ENCODE assay signal across 24 mouse cellular contexts in genomic region chr12:113062201-113062600, GRCm38 (mm10). TPM values are rescaled to one million over a fixed set of nuclear protein-coding genes. Genes with fewer than 3 reads are reported as not detected.
DNase-seq lines count a peak whose midpoint lies in the region; TF ChIP-seq lines count a peak whose summit lies in the region.
"Had no signal": no experiment of that assay in that cellular context is flagged by ENCODE, and none has a peak within 500 bp of the region (broad histone marks: within the 10 kb centered on the region; RNA-seq: fewer than 3 reads in every experiment).

No protein-coding gene starts in this region.

- no peaks in the 10 kb centered on the region for H3K79me2 ChIP-seq in C2C12 (ENCODE audit: control insufficient read depth, insufficient read depth)
- peaks cover 4% of the 10 kb centered on the region for H3K79me2 ChIP-seq in myocyte (ENCODE audit: control insufficient read depth, insufficient read depth)

- H3K9me3 ChIP-seq in ES-Bruce4 (replicated peaks; ENCODE audit: control insufficient read depth, insufficient read depth, low read length, poor library complexity, severe bottlenecking), result no peaks in the 10 kb centered on the region
- H3K9me3 ChIP-seq: forebrain, embryonic 15.5 days; heart, embryonic 15.5 days; hindbrain, embryonic 13.5 days; intestine, embryonic 15.5 days had no signal

- H3K36me3 ChIP-seq in C2C12 (ENCODE audit: control insufficient read depth, insufficient read depth), result peaks cover 64% of the 10 kb centered on the region
- H3K36me3 ChIP-seq in ES-Bruce4 (ENCODE audit: control insufficient read depth, insufficient read depth, low read length, poor library complexity, severe bottlenecking), result no peaks in the 10 kb centered on the region
- peaks cover 35% of the 10 kb centered on the region for H3K36me3 ChIP-seq in myocyte (ENCODE audit: control insufficient read depth, insufficient read depth)

- no peak overlapping the region for H3K9ac ChIP-seq in ES-Bruce4 (ENCODE audit: low read depth, poor library complexity, severe bottlenecking)
- H3K9ac ChIP-seq: forebrain, embryonic 15.5 days; heart, embryonic 15.5 days; hindbrain, embryonic 13.5 days; intestine, embryonic 15.5 days had no signal

- no peak overlapping the region for H3K4me3 ChIP-seq in C2C12 (ENCODE audit: insufficient read depth, poor library complexity, severe bottlenecking)
- no peak overlapping the region for H3K4me3 ChIP-seq in ES-Bruce4 (ENCODE audit: low read depth, low read length)
- H3K4me3 ChIP-seq in myocyte, result no peak overlapping the region
- H3K4me3 ChIP-seq: forebrain, embryonic 15.5 days; heart, adult 2 months; heart, embryonic 15.5 days; hindbrain, embryonic 13.5 days; intestine, embryonic 15.5 days had no signal

- TF ChIP-seq POLR2A in ES-Bruce4 (IDR thresholded peaks at IDR 0.05; ENCODE audit: insufficient read depth, low read length), result no peak
- peak; percentile 38 for TF ChIP-seq POLR2A in myocyte (IDR thresholded peaks at IDR 0.05; ENCODE audit: insufficient read length, low read depth)

- TF ChIP-seq EP300 in ES-Bruce4 (IDR thresholded peaks at IDR 0.05; ENCODE audit: insufficient read depth, low read depth, low read length), result no peak

- H3ac ChIP-seq in C2C12 (ENCODE audit: control insufficient read depth, insufficient read length, low read depth), result no peak overlapping the region
- no peak overlapping the region for H3ac ChIP-seq in myocyte (ENCODE audit: control insufficient read depth, insufficient read length)

- no peaks in the 10 kb centered on the region for H3K79me3 ChIP-seq in C2C12 (ENCODE audit: low read depth)

- DNase-seq in gastrocnemius, postnatal 14 days, result peak; percentile 36
- no peak for DNase-seq in gastrocnemius, postnatal 25 days
- DNase-seq in adrenal gland, postnatal 10 days, result no peak
- no peak for DNase-seq in cerebellum, adult 8-10 months
- DNase-seq: adrenal gland, postnatal 14 days; cerebellum, adult 11-12 months; cerebellum, adult 9-11 months; cerebellum, postnatal 36 days; heart, adult 2 months; heart, postnatal 14 days; kidney, adult 18-20 months had no signal

- H3K4me1 ChIP-seq in ES-Bruce4 (ENCODE audit: control insufficient read depth, insufficient read depth, low read length), result no peaks in the 10 kb centered on the region
- H3K4me1 ChIP-seq: forebrain, embryonic 15.5 days; heart, embryonic 15.5 days; hindbrain, embryonic 13.5 days; intestine, embryonic 15.5 days had no signal

- H3K4me2 ChIP-seq in myocyte (ENCODE audit: low read depth), result peak overlapping the region; percentile 42
- H3K4me2 ChIP-seq: forebrain, embryonic 15.5 days; heart, embryonic 11.5 days; heart, embryonic 15.5 days; hindbrain, embryonic 13.5 days; intestine, embryonic 15.5 days had no signal

- no peaks in the 10 kb centered on the region for H3K27me3 ChIP-seq in C2C12 (ENCODE audit: control insufficient read depth, insufficient read depth, insufficient read length)
- no peaks in the 10 kb centered on the region for H3K27me3 ChIP-seq in ES-Bruce4 (ENCODE audit: control insufficient read depth, insufficient read depth, low read length, poor library complexity, severe bottlenecking)
- no peaks in the 10 kb centered on the region for H3K27me3 ChIP-seq in myocyte (ENCODE audit: control insufficient read depth, insufficient read depth, insufficient read length)
- H3K27me3 ChIP-seq: forebrain, embryonic 15.5 days; heart, embryonic 15.5 days; hindbrain, embryonic 13.5 days; intestine, embryonic 15.5 days; Patski had no signal

- H3K27ac ChIP-seq in ES-Bruce4 (ENCODE audit: insufficient read depth, low read length), result no peak overlapping the region
- H3K27ac ChIP-seq: forebrain, embryonic 15.5 days; heart, adult 2 months; heart, embryonic 15.5 days; hindbrain, embryonic 13.5 days; intestine, embryonic 15.5 days had no signal

- TF ChIP-seq CTCF in C2C12 (IDR thresholded peaks at IDR 0.05; ENCODE audit: control insufficient read depth, insufficient read depth, insufficient read length) (peak; percentile 89), ES-Bruce4 (IDR thresholded peaks at IDR 0.05; ENCODE audit: low read depth, low read length) (peak; percentile 23)

- intact Hi-C loops in gastrocnemius, postnatal 14 days (cut with DNase I; ENCODE audit: low total_unique reads), result no loop called here

TF ChIP-seq in C2C12, 6 proteins besides CTCF, POLR2A, EP300 and RAD21:
- TF ChIP-seq USF1 (IDR thresholded peaks at IDR 0.05; ENCODE audit: low read depth), result no peak
- TF ChIP-seq FOSL1 (IDR thresholded peaks at IDR 0.05; ENCODE audit: insufficient read depth, low read length, poor library complexity, severe bottlenecking), result no peak
- TF ChIP-seq MYOD1 (IDR thresholded peaks at IDR 0.05; ENCODE audit: control insufficient read depth, insufficient read length, low read depth), result peak; percentile 99
- no peak for TF ChIP-seq CEBPB (IDR thresholded peaks at IDR 0.05; ENCODE audit: low read depth)
- TF ChIP-seq MAX (IDR thresholded peaks at IDR 0.05), result no peak
- no peak for TF ChIP-seq MYOG (IDR thresholded peaks at IDR 0.05; ENCODE audit: control insufficient read depth, extremely low read depth, insufficient read length)

TF ChIP-seq in myocyte, 11 proteins besides CTCF, POLR2A, EP300 and RAD21:
- TF ChIP-seq MYOG (IDR thresholded peaks at IDR 0.05; ENCODE audit: control insufficient read depth in 1 of 3, insufficient read depth in 1 of 3, insufficient read length in 2 of 3, low read depth in 2 of 3) (peak; percentile 93 to 98 (median 97)), SRF (IDR thresholded peaks at IDR 0.05; ENCODE audit: control insufficient read depth, insufficient read length, low read depth) (peak; percentile 24), TCF3 (IDR thresholded peaks at IDR 0.05; ENCODE audit: insufficient read length, low read depth) (peak; percentile 87), MYOD1 (IDR thresholded peaks at IDR 0.05; ENCODE audit: control insufficient read depth in 1 of 3, insufficient read length in 2 of 3, low read depth in 2 of 3) (peak; percentile 93 to 99 (median 98)), TCF12 (IDR thresholded peaks at IDR 0.05; ENCODE audit: insufficient read depth, poor library complexity, severe bottlenecking) (peak; percentile 94), MAX (IDR thresholded peaks at IDR 0.05; ENCODE audit: low read depth) (no peak), USF1 (IDR thresholded peaks at IDR 0.05; ENCODE audit: low read depth) (no peak), CEBPB (IDR thresholded peaks at IDR 0.05; ENCODE audit: insufficient read depth, poor library complexity, severe bottlenecking) (no peak), E2F4 (IDR thresholded peaks at IDR 0.05; ENCODE audit: insufficient read depth) (no peak), POLR2AphosphoS2 (IDR thresholded peaks at IDR 0.05; ENCODE audit: insufficient read length, low read depth) (peak; percentile 63), REST (IDR thresholded peaks at IDR 0.05; ENCODE audit: insufficient read depth, insufficient read length) (no peak)

RNA-seq across cellular contexts. Expression of gene Tex22, which starts 12.1 kb away (rescaled TPM):
- under 1 TPM in 1 of 2 experiments, not detected in 1; 0.27 TPM for total RNA-seq in gastrocnemius, postnatal 14 days (2021)
- not detected for total RNA-seq in gastrocnemius, postnatal 25 days (2021)
- polyA plus RNA-seq in C2C12 (2012; fragmentation: generic; extraction: Trizol) (not detected), ES-Bruce4 (2011; ENCODE audit: insufficient read depth, insufficient read length, low read depth, missing spikeins) (not detected in 2 replicates), myocyte (2012; fragmentation: generic; extraction: Trizol) (0.11 TPM)
- not detected for total RNA-seq in adrenal gland, postnatal 10 days (2021)
- total RNA-seq: hematopoietic stem cell, adult 5-6 weeks had no signal
- polyA plus RNA-seq: CD4-positive, CD25-positive, alpha-beta regulatory T cell, adult 4 months; embryonic facial prominence, embryonic 11.5 days; forebrain, embryonic 11.5 days; heart, adult 2 months; heart, embryonic 15.5 days; hindbrain, embryonic 13.5 days; intestine, embryonic 15.5 days; Patski had no signal

RNA-seq across cellular contexts. Expression of gene Mta1, which starts 35.9 kb away (rescaled TPM):
- 10 to 100 TPM; 34.6 to 35.4 TPM for total RNA-seq in gastrocnemius, postnatal 14 days (2021)
- total RNA-seq in gastrocnemius, postnatal 25 days (2021), result 10 to 100 TPM; 29.3 to 34.4 TPM
- polyA plus RNA-seq in C2C12 (2012; fragmentation: generic; extraction: Trizol), result 90.8 TPM
- 100 and 108 TPM in 2 replicates for polyA plus RNA-seq in ES-Bruce4 (2011; ENCODE audit: insufficient read depth, insufficient read length, low read depth, missing spikeins)
- polyA plus RNA-seq in myocyte (2012; fragmentation: generic; extraction: Trizol), result 101 TPM
- total RNA-seq in adrenal gland, postnatal 10 days (2021), result 10 to 100 TPM; 78.1 to 85.9 TPM

RNA-seq across cellular contexts. Expression of gene Pacs2, which starts 47.9 kb away (rescaled TPM):
- total RNA-seq in gastrocnemius, postnatal 14 days (2021), result 10 to 100 TPM; 31.9 to 41.4 TPM
- 10 to 100 TPM; 34.7 to 38.5 TPM for total RNA-seq in gastrocnemius, postnatal 25 days (2021)
- polyA plus RNA-seq in C2C12 (2012; fragmentation: generic; extraction: Trizol), result 48.8 TPM
- polyA plus RNA-seq in ES-Bruce4 (2011; ENCODE audit: insufficient read depth, insufficient read length, low read depth, missing spikeins), result 20.7 and 23.8 TPM in 2 replicates
- 89.3 TPM for polyA plus RNA-seq in myocyte (2012; fragmentation: generic; extraction: Trizol)
- total RNA-seq in adrenal gland, postnatal 10 days (2021), result 10 to 100 TPM; 30.3 to 37.1 TPM
